Mouse (Mus musculus): ENCODE measurements at regions not wholly inside any gene's neighbourhood (a gene's known extent, or its start where the extent isn't known, plus 50 kb on each side); places are given as distances from the start of the nearest gene placed in this dataset.

- no peak overlapping the region for H3K4me2 ChIP-seq (ENCODE audit: low read depth, low read length)
- H3K36me3 ChIP-seq (ENCODE audit: control insufficient read depth, insufficient read depth, low read length), result no peaks in the 10 kb centered on the region
- no peaks in the 10 kb centered on the region for H3K27me3 ChIP-seq (replicated peaks; ENCODE audit: control insufficient read depth, insufficient read depth, low read length)
- 79% methylated on average over 7 of the region's 7 CpGs for WGBS
- H3K9me3 ChIP-seq (ENCODE audit: control insufficient read depth, low read length), result no peaks in the 10 kb centered on the region
- no peak overlapping the region for H3K27ac ChIP-seq (replicated peaks; ENCODE audit: low read depth, low read length)
- DNase-seq (ENCODE audit: low spot score) (no peak), ATAC-seq (ENCODE audit: low read depth) (no peak)
- no peak overlapping the region for H3K4me3 ChIP-seq (ENCODE audit: low read depth, low read length)
- H3K4me1 ChIP-seq (ENCODE audit: control insufficient read depth, insufficient read depth, low read length), result no peaks in the 10 kb centered on the region
- H3K9ac ChIP-seq (ENCODE audit: low read depth, low read length), result no peak overlapping the region
Measured at GRCm38 (mm10) chr10:117947911-117948310, 102.1 kb upstream of the Rap1b start.

DNA sequence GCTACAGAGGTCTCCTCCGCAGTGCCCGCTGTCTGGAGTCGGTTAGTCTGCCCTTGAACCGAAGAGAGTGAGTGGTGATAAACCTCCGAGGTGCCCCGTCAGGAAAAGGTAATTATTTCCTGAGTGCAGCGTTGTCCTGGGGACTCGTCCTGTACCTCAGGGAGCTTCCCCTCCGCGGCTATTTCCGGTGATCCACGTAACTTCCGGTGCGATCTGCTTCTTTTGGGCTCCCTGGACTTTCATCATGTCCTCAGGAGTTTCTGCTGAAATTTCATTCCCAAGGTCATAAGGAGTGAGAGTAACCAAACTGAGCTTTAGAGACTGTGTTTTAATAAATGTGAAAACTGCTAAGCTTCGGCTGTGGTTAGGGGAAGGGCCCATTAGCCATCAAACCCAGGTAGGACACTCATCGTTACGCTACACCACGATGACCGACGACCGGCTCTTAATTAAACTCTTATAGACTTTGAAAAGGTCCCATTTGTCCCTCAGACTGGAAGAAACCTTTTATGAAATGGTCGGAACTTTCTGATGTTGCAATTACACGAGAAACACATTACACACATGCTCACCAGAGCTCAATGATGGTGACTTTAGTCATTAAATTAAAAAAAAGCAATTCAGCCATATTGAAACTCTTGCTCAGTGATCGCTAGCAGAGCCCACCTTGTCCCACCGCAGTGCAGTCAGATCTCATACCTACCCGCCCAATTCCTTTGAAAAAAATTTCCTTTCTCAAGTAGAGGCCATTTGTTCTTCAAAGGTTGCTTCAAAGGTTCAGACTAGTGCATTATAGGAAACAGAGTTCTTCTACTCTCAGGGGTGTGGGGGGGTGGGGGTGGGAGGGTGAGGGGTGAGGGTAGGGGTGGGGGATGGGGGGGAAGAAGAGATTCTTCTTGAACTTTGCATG lies 106.5 kb upstream of the Rap1b start:
- Histone ChIP-seq H3K9ac (ENCODE audit: low read depth, low read length) (no peak overlapping the region), H3K9me3 (ENCODE audit: control insufficient read depth, low read length) (no peaks in the 10 kb centered on the region), H3K4me1 (ENCODE audit: control insufficient read depth, insufficient read depth, low read length) (no peaks in the 10 kb centered on the region), H3K27ac (replicated peaks; ENCODE audit: low read depth, low read length) (no peak overlapping the region), H3K27me3 (replicated peaks; ENCODE audit: control insufficient read depth, insufficient read depth, low read length) (no peaks in the 10 kb centered on the region), H3K4me2 (ENCODE audit: low read depth, low read length) (no peak overlapping the region), H3K36me3 (ENCODE audit: control insufficient read depth, insufficient read depth, low read length) (no peaks in the 10 kb centered on the region), H3K4me3 (ENCODE audit: low read depth, low read length) (no peak overlapping the region)
- ATAC-seq (ENCODE audit: low read depth), result no peak
- DNase-seq (ENCODE audit: low spot score), result no peak
- WGBS, result 70% methylated on average over 26 of the region's 26 CpGs

GRCm38 (mm10) chr10:117953026-117953711 lies 107.3 kb upstream of the Rap1b start:
- Histone ChIP-seq H3K27me3 (replicated peaks; ENCODE audit: control insufficient read depth, insufficient read depth, low read length) (no peaks in the 10 kb centered on the region), H3K4me2 (ENCODE audit: low read depth, low read length) (0 out of 2 replicates have a peak overlapping the region, but pooled peaks have one; percentile 10), H3K36me3 (ENCODE audit: control insufficient read depth, insufficient read depth, low read length) (no peaks in the 10 kb centered on the region), H3K9me3 (ENCODE audit: control insufficient read depth, low read length) (no peaks in the 10 kb centered on the region), H3K4me1 (ENCODE audit: control insufficient read depth, insufficient read depth, low read length) (no peaks in the 10 kb centered on the region), H3K9ac (ENCODE audit: low read depth, low read length) (no peak overlapping the region), H3K27ac (replicated peaks; ENCODE audit: low read depth, low read length) (no peak overlapping the region), H3K4me3 (ENCODE audit: low read depth, low read length) (no peak overlapping the region)
- peak; percentile 27 for DNase-seq (ENCODE audit: low spot score)
- 21% methylated on average over 12 of the region's 12 CpGs for WGBS
- no peak for ATAC-seq (ENCODE audit: low read depth)

DNA sequence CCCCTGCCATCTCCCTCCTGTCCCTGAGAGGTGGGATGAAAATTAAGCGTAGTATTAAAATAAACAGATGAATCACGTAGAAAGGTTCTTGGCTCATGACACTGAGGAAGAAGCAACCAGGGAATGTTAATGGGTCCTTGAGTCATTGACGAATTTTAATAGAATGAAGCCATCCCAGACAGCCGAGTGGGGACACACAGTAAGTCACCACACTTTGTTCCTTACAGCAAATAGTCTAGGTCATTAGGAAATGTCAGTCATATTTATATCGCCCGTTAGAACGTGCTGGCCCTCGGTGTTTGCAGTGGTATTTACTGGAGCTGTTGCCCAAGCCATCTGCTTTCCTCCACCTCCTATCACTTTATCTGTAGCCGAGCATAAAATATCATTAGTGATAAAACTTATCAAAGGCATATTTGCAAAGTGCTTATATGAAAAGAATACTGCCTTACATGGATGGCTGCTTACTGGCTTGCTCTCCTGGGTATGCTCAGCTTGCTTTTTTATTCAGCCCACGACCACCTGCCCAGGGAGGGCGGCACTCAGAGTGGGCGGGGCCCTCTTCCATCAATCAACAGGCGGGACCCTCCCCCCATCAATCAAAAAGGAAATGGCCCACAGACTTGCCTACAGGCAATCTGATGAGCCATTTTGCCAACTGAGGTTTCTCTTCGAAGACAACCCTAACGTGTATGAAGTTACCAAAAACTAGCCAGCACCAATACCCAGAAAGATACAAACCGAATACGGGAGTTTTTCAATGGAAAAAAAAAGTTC lies 110.5 kb upstream of the Rap1b start:
- Histone ChIP-seq H3K9ac (ENCODE audit: low read depth, low read length) (no peak overlapping the region), H3K4me2 (ENCODE audit: low read depth, low read length) (no peak overlapping the region), H3K27ac (replicated peaks; ENCODE audit: low read depth, low read length) (no peak overlapping the region), H3K27me3 (replicated peaks; ENCODE audit: control insufficient read depth, insufficient read depth, low read length) (no peaks in the 10 kb centered on the region), H3K9me3 (ENCODE audit: control insufficient read depth, low read length) (no peaks in the 10 kb centered on the region), H3K4me1 (ENCODE audit: control insufficient read depth, insufficient read depth, low read length) (no peaks in the 10 kb centered on the region), H3K4me3 (ENCODE audit: low read depth, low read length) (no peak overlapping the region), H3K36me3 (ENCODE audit: control insufficient read depth, insufficient read depth, low read length) (no peaks in the 10 kb centered on the region)
- ATAC-seq (ENCODE audit: low read depth) (no peak), DNase-seq (ENCODE audit: low spot score) (no peak)
- WGBS, result 81% methylated on average over 17 of the region's 17 CpGs

DNA sequence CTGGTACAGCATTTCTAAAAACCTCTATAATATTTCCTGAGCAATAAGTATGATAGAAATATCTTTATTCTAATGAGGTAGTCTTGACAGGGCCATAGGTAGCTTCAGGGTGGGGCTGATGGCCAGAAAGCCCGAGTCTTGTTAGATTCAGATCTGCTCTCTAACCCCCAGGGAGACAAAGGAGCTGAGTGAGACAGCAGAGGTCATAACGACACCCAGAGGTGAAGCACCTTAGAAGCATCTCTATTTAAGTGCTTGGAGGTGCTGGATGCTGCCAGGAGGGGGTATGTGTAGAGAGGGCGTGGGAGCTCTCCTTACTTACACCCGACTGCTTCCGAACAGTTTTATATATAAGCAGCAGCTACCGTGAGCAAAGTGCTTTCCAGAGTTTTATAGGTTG lies 128.9 kb upstream of the Rap1b start:
- no peaks in the 10 kb centered on the region for H3K36me3 ChIP-seq (ENCODE audit: control insufficient read depth, insufficient read depth, low read length)
- no peaks in the 10 kb centered on the region for H3K9me3 ChIP-seq (ENCODE audit: control insufficient read depth, low read length)
- H3K4me3 ChIP-seq (ENCODE audit: low read depth, low read length), result no peak overlapping the region
- ATAC-seq (ENCODE audit: low read depth) (no peak), DNase-seq (ENCODE audit: low spot score) (no peak)
- no peak overlapping the region for H3K27ac ChIP-seq (replicated peaks; ENCODE audit: low read depth, low read length)
- WGBS, result 69% methylated on average over 6 of the region's 6 CpGs
- no peaks in the 10 kb centered on the region for H3K27me3 ChIP-seq (replicated peaks; ENCODE audit: control insufficient read depth, insufficient read depth, low read length)
- no peaks in the 10 kb centered on the region for H3K4me1 ChIP-seq (ENCODE audit: control insufficient read depth, insufficient read depth, low read length)
- no peak overlapping the region for H3K9ac ChIP-seq (ENCODE audit: low read depth, low read length)
- no peak overlapping the region for H3K4me2 ChIP-seq (ENCODE audit: low read depth, low read length)

DNA sequence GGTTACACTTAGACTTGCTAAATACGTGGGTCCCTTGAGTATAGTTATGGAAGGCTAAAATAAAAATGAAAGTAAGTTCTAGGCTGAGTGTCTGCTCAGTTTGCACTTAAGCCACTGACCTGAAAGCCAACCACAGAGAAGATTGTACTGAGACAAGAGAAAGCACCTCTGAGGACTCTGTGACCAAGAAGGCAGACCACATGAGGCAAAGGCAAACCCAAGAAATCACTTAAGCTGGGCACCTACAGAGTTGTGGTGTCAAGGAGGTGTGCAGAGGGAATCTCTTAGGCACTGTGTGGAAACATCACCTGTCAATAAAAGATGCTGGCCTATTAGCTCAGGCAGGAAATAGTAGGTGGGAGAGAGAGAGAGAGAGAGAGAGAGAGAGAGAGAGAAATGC lies 129.6 kb upstream of the Rap1b start:
- Histone ChIP-seq H3K9ac (ENCODE audit: low read depth, low read length) (no peak overlapping the region), H3K27me3 (replicated peaks; ENCODE audit: control insufficient read depth, insufficient read depth, low read length) (no peaks in the 10 kb centered on the region), H3K27ac (replicated peaks; ENCODE audit: low read depth, low read length) (no peak overlapping the region), H3K36me3 (ENCODE audit: control insufficient read depth, insufficient read depth, low read length) (no peaks in the 10 kb centered on the region), H3K4me1 (ENCODE audit: control insufficient read depth, insufficient read depth, low read length) (no peaks in the 10 kb centered on the region), H3K4me2 (ENCODE audit: low read depth, low read length) (no peak overlapping the region), H3K9me3 (ENCODE audit: control insufficient read depth, low read length) (no peaks in the 10 kb centered on the region), H3K4me3 (ENCODE audit: low read depth, low read length) (no peak overlapping the region)
- ATAC-seq (ENCODE audit: low read depth) (no peak), DNase-seq (ENCODE audit: low spot score) (no peak)
- 88% methylated on average over 1 of the region's 1 CpGs for WGBS

GRCm38 (mm10) chr10:117979091-117979490 lies 133.3 kb upstream of the Rap1b start:
- no peak overlapping the region for H3K27ac ChIP-seq (replicated peaks; ENCODE audit: low read depth, low read length)
- H3K4me3 ChIP-seq (ENCODE audit: low read depth, low read length), result no peak overlapping the region
- H3K4me1 ChIP-seq (ENCODE audit: control insufficient read depth, insufficient read depth, low read length), result no peaks in the 10 kb centered on the region
- no peaks in the 10 kb centered on the region for H3K27me3 ChIP-seq (replicated peaks; ENCODE audit: control insufficient read depth, insufficient read depth, low read length)
- ATAC-seq (ENCODE audit: low read depth) (no peak), DNase-seq (ENCODE audit: low spot score) (no peak)
- 91% methylated on average over 4 of the region's 4 CpGs for WGBS
- no peak overlapping the region for H3K4me2 ChIP-seq (ENCODE audit: low read depth, low read length)
- no peak overlapping the region for H3K9ac ChIP-seq (ENCODE audit: low read depth, low read length)
- H3K9me3 ChIP-seq (ENCODE audit: control insufficient read depth, low read length), result no peaks in the 10 kb centered on the region
- H3K36me3 ChIP-seq (ENCODE audit: control insufficient read depth, insufficient read depth, low read length), result no peaks in the 10 kb centered on the region

GRCm38 (mm10) chr10:117982611-117983210 lies 136.9 kb upstream of the Rap1b start:
- no peak for ATAC-seq (ENCODE audit: low read depth)
- DNase-seq (ENCODE audit: low spot score), result no peak
- H3K36me3 ChIP-seq (ENCODE audit: control insufficient read depth, insufficient read depth, low read length), result no peaks in the 10 kb centered on the region
- no peaks in the 10 kb centered on the region for H3K9me3 ChIP-seq (ENCODE audit: control insufficient read depth, low read length)
- H3K27me3 ChIP-seq (replicated peaks; ENCODE audit: control insufficient read depth, insufficient read depth, low read length), result no peaks in the 10 kb centered on the region
- no peak overlapping the region; the same call in 1 of the 2 replicates for H3K27ac ChIP-seq (replicated peaks; ENCODE audit: low read depth, low read length)
- no peak overlapping the region for H3K4me3 ChIP-seq (ENCODE audit: low read depth, low read length)
- H3K9ac ChIP-seq (ENCODE audit: low read depth, low read length), result no peak overlapping the region
- no peak overlapping the region for H3K4me2 ChIP-seq (ENCODE audit: low read depth, low read length)
- WGBS, result 28% methylated on average over 8 of the region's 8 CpGs
- H3K4me1 ChIP-seq (ENCODE audit: control insufficient read depth, insufficient read depth, low read length), result no peaks in the 10 kb centered on the region
